Mouse (Mus musculus) heart, embryonic 16.5 days (tissue): ENCODE measurements at regions not wholly inside any gene's neighbourhood (a gene's known extent, or its start where the extent isn't known, plus 50 kb on each side); places are given as distances from the start of the nearest gene placed in this dataset.

Experiments used
- ATAC-seq: fragments of 200-750 bp; cut with Nextera tagmentation; replicated peaks from 2 replicates; pipeline ENCODE4 v1.8.0; 2017; ENCODE audit warnings: moderate number of reproducible peaks; ENCODE audit not compliant: insufficient read depth, low FRiP score; ENCODE audit errors: extremely low read depth
- H3K27ac ChIP-seq: fragments of 300-500 bp; sonication (generic); 2 replicates; pipeline ENCODE4 v1.5.1; 2014; ENCODE audit warnings: mild to moderate bottlenecking, low read length, control low read depth, moderate library complexity
- H3K27me3 ChIP-seq: fragments of 300-500 bp; sonication (generic); 2 replicates; pipeline ENCODE4 v1.6.1; 2014; ENCODE audit warnings: low read length, mixed read lengths; ENCODE audit not compliant: control insufficient read depth, insufficient read depth
- H3K36me3 ChIP-seq: fragments of 300-500 bp; sonication (generic); 2 replicates; pipeline ENCODE4 v1.6.1; 2014; ENCODE audit not compliant: control insufficient read depth, insufficient read depth
- H3K4me1 ChIP-seq: fragments of 300-500 bp; sonication (generic); 2 replicates; pipeline ENCODE4 v1.6.1; 2014; ENCODE audit warnings: low read length, mixed read lengths; ENCODE audit not compliant: control insufficient read depth, insufficient read depth
- H3K4me2 ChIP-seq: fragments of 300-500 bp; sonication (generic); 2 replicates; pipeline ENCODE4 v1.6.1; 2014; ENCODE audit warnings: low read depth, mild to moderate bottlenecking, control low read depth, low read length
- H3K4me3 ChIP-seq: fragments of 300-500 bp; sonication (generic); 2 replicates; pipeline ENCODE4 v1.5.1; 2014; ENCODE audit warnings: mild to moderate bottlenecking, control low read depth, low read length
- H3K9ac ChIP-seq: fragments of 300-500 bp; sonication (generic); 2 replicates; pipeline ENCODE4 v1.6.1; 2014; ENCODE audit warnings: low read length, control low read depth
- H3K9me3 ChIP-seq: fragments of 300-500 bp; sonication (generic); replicated peaks from 2 replicates; pipeline ENCODE4 v1.6.1; 2016; ENCODE audit warnings: low read length; ENCODE audit not compliant: control insufficient read depth
- WGBS: fragments of 180-500 bp; shearing (Covaris S2); extraction: QIAGEN DNeasy Blood & Tissue Kit; methylation state at CpG from one replicate; pipeline ENCODE4 v1.1.7; 2014; 5-methylcytosine and 5-hydroxymethylcytosine counted together

GRCm38 (mm10) chr17:83987683-83988082, 139.9 kb upstream of the Haao start:
- H3K4me2 ChIP-seq: no peak overlapping the region
- 73% methylated on average over 4 of the region's 4 CpGs for WGBS
- H3K4me3 ChIP-seq: no peak overlapping the region
- peaks cover 36% of the 10 kb centered on the region for H3K4me1 ChIP-seq
- no peak for ATAC-seq
- H3K9ac ChIP-seq: no peak overlapping the region
- H3K9me3 ChIP-seq: no peaks in the 10 kb centered on the region
- H3K27me3 ChIP-seq: no peaks in the 10 kb centered on the region
- no peaks in the 10 kb centered on the region for H3K36me3 ChIP-seq
- H3K27ac ChIP-seq: peak overlapping the region; percentile 37; the same call in 1 of the 2 replicates

- Histone ChIP-seq H3K27me3 (no peaks in the 10 kb centered on the region), H3K36me3 (no peaks in the 10 kb centered on the region), H3K27ac (peak overlapping the region; percentile 85), H3K4me2 (no peak overlapping the region), H3K9ac (peak overlapping the region; percentile 28), H3K4me1 (peaks cover 39% of the 10 kb centered on the region), H3K9me3 (no peaks in the 10 kb centered on the region), H3K4me3 (no peak overlapping the region)
- no peak for ATAC-seq
- 34% methylated on average over 15 of the region's 15 CpGs for WGBS
These were observed 138.3 kb upstream of the Haao start for GRCm38 (mm10) chr17:83985916-83986578.

GRCm38 (mm10) chr17:83985333-83985790, 137.6 kb upstream of the Haao start:
- 59% methylated on average over 17 of the region's 17 CpGs for WGBS
- Histone ChIP-seq H3K27me3 (no peaks in the 10 kb centered on the region), H3K9ac (no peak overlapping the region), H3K36me3 (no peaks in the 10 kb centered on the region), H3K4me1 (peaks cover 33% of the 10 kb centered on the region), H3K9me3 (no peaks in the 10 kb centered on the region), H3K4me2 (no peak overlapping the region), H3K4me3 (no peak overlapping the region), H3K27ac (peak overlapping the region; percentile 85)
- ATAC-seq: no peak

GRCm38 (mm10) chr17:83983837-83984388, 136.2 kb upstream of the Haao start:
- no peak for ATAC-seq
- no peaks in the 10 kb centered on the region for H3K36me3 ChIP-seq
- H3K27me3 ChIP-seq: no peaks in the 10 kb centered on the region
- no peak overlapping the region for H3K4me3 ChIP-seq
- H3K9ac ChIP-seq: no peak overlapping the region
- peaks cover 22% of the 10 kb centered on the region for H3K4me1 ChIP-seq
- no peak overlapping the region for H3K4me2 ChIP-seq
- H3K27ac ChIP-seq: peak overlapping the region; percentile 84
- no peaks in the 10 kb centered on the region for H3K9me3 ChIP-seq
- WGBS: 88% methylated on average over 9 of the region's 9 CpGs

GRCm38 (mm10) chr17:83983070-83983836, 135.5 kb upstream of the Haao start:
- ATAC-seq: peak; percentile 47
- Histone ChIP-seq H3K9me3 (no peaks in the 10 kb centered on the region), H3K4me2 (no peak overlapping the region), H3K4me3 (no peak overlapping the region), H3K4me1 (peaks cover 18% of the 10 kb centered on the region), H3K36me3 (no peaks in the 10 kb centered on the region), H3K27me3 (no peaks in the 10 kb centered on the region), H3K9ac (no peak overlapping the region), H3K27ac (peak overlapping the region; percentile 84)
- 39% methylated on average over 18 of the region's 18 CpGs for WGBS

GRCm38 (mm10) chr17:83982700-83983069, 134.9 kb upstream of the Haao start:
- Histone ChIP-seq H3K4me1 (peaks cover 20% of the 10 kb centered on the region), H3K9me3 (no peaks in the 10 kb centered on the region), H3K27me3 (no peaks in the 10 kb centered on the region), H3K4me2 (no peak overlapping the region), H3K4me3 (no peak overlapping the region), H3K27ac (peak overlapping the region; percentile 84), H3K36me3 (no peaks in the 10 kb centered on the region), H3K9ac (peak overlapping the region; percentile 23)
- WGBS: 54% methylated on average over 8 of the region's 8 CpGs
- no peak for ATAC-seq

- Histone ChIP-seq H3K4me3 (no peak overlapping the region), H3K27ac (no peak overlapping the region), H3K36me3 (no peaks in the 10 kb centered on the region), H3K4me1 (peaks cover 10% of the 10 kb centered on the region), H3K9ac (no peak overlapping the region), H3K27me3 (no peaks in the 10 kb centered on the region), H3K9me3 (no peaks in the 10 kb centered on the region), H3K4me2 (no peak overlapping the region)
- WGBS: 74% methylated on average over 7 of the region's 7 CpGs
- no peak for ATAC-seq
These were observed 131.2 kb upstream of the Haao start for GRCm38 (mm10) chr17:83978858-83979470.

GRCm38 (mm10) chr17:83977725-83978124, 130.0 kb upstream of the Haao start:
- Histone ChIP-seq H3K4me1 (peaks cover 10% of the 10 kb centered on the region), H3K9me3 (no peaks in the 10 kb centered on the region), H3K4me2 (no peak overlapping the region), H3K9ac (no peak overlapping the region), H3K27ac (peak overlapping the region; percentile 49), H3K36me3 (no peaks in the 10 kb centered on the region), H3K4me3 (no peak overlapping the region), H3K27me3 (no peaks in the 10 kb centered on the region)
- no peak for ATAC-seq
- WGBS: 59% methylated on average over 11 of the region's 11 CpGs

- no peak for ATAC-seq
- Histone ChIP-seq H3K27me3 (no peaks in the 10 kb centered on the region), H3K4me2 (no peak overlapping the region), H3K4me3 (no peak overlapping the region), H3K36me3 (no peaks in the 10 kb centered on the region), H3K9me3 (no peaks in the 10 kb centered on the region; the same call in 1 of the 2 replicates), H3K4me1 (peaks cover 10% of the 10 kb centered on the region), H3K27ac (no peak overlapping the region), H3K9ac (no peak overlapping the region)
- WGBS: 64% methylated on average over 7 of the region's 7 CpGs
These were observed 128.1 kb upstream of the Haao start for GRCm38 (mm10) chr17:83975813-83976212.
